Mouse (Mus musculus) heart, embryonic 12.5 days (tissue): ENCODE measurements at regions not wholly inside any gene's neighbourhood (a gene's known extent, or its start where the extent isn't known, plus 50 kb on each side); places are given as distances from the start of the nearest gene placed in this dataset.

Experiments
- ATAC-seq: fragments of 200-750 bp; cut with Nextera tagmentation; 2 replicates; pipeline ENCODE4 v1.8.0; 2017; ENCODE audit warnings: moderate TSS enrichment, moderate library complexity; ENCODE audit not compliant: insufficient number of reproducible peaks, low FRiP score
- H3K27ac ChIP-seq: fragments of 300-500 bp; sonication (generic); 2 replicates; pipeline ENCODE4 v1.5.1; 2016; ENCODE audit warnings: mild to moderate bottlenecking, moderate library complexity; ENCODE audit not compliant: poor library complexity, severe bottlenecking
- H3K27me3 ChIP-seq: fragments of 300-500 bp; sonication (generic); replicated peaks from 2 replicates; pipeline ENCODE4 v1.6.1; 2016; ENCODE audit warnings: mild to moderate bottlenecking, moderate library complexity
- H3K36me3 ChIP-seq: fragments of 300-500 bp; sonication (generic); 2 replicates; pipeline ENCODE4 v1.6.1; 2016; ENCODE audit warnings: mild to moderate bottlenecking, moderate library complexity
- H3K4me1 ChIP-seq: fragments of 300-500 bp; sonication (generic); replicated peaks from 2 replicates; pipeline ENCODE4 v1.6.1; 2016; ENCODE audit warnings: mild to moderate bottlenecking
- H3K4me2 ChIP-seq: fragments of 300-500 bp; sonication (generic); 2 replicates; pipeline ENCODE4 v1.6.1; 2016; ENCODE audit warnings: mild to moderate bottlenecking, moderate library complexity
- H3K4me3 ChIP-seq: fragments of 300-500 bp; sonication (generic); 2 replicates; pipeline ENCODE4 v1.5.1; 2016; ENCODE audit warnings: mild to moderate bottlenecking
- H3K9ac ChIP-seq: fragments of 300-500 bp; sonication (generic); 2 replicates; pipeline ENCODE4 v1.6.1; 2016; ENCODE audit warnings: mild to moderate bottlenecking, moderate library complexity
- H3K9me3 ChIP-seq: fragments of 300-500 bp; sonication (generic); replicated peaks from 2 replicates; pipeline ENCODE4 v1.6.1; 2016; ENCODE audit warnings: mild to moderate bottlenecking, moderate library complexity
- WGBS: fragments of 180-500 bp; shearing (Covaris S2); methylation state at CpG from one replicate; pipeline ENCODE4 v1.1.7; 2016; 5-methylcytosine and 5-hydroxymethylcytosine counted together

GRCm38 (mm10) chr19:32956916-32957558 is 199.7 kb downstream of the Pten start:
- no peak overlapping the region for H3K27ac ChIP-seq
- 1% methylated on average over 13 of the region's 13 CpGs for WGBS
- no peaks in the 10 kb centered on the region for H3K9me3 ChIP-seq
- H3K4me1 ChIP-seq, result peaks cover 7% of the 10 kb centered on the region; the same call in 1 of the 2 replicates
- no peaks in the 10 kb centered on the region for H3K36me3 ChIP-seq
- no peak for ATAC-seq
- peak overlapping the region; percentile 64 for H3K4me2 ChIP-seq
- peak overlapping the region; percentile 29 for H3K4me3 ChIP-seq
- H3K27me3 ChIP-seq, result peaks cover 3% of the 10 kb centered on the region; the same call in 1 of the 2 replicates
- 0 out of 2 replicates have a peak overlapping the region, but pooled peaks have one; percentile 9 for H3K9ac ChIP-seq

- H3K9me3 ChIP-seq, result no peaks in the 10 kb centered on the region
- 82% methylated on average over 4 of the region's 4 CpGs for WGBS
- no peak overlapping the region for H3K9ac ChIP-seq
- no peak overlapping the region for H3K4me3 ChIP-seq
- peaks cover 6% of the 10 kb centered on the region; the same call in 1 of the 2 replicates for H3K4me1 ChIP-seq
- no peak for ATAC-seq
- H3K4me2 ChIP-seq, result no peak overlapping the region
- H3K27ac ChIP-seq, result no peak overlapping the region
- peaks cover 3% of the 10 kb centered on the region; the same call in 1 of the 2 replicates for H3K27me3 ChIP-seq
- H3K36me3 ChIP-seq, result no peaks in the 10 kb centered on the region
Observed at GRCm38 (mm10) chr19:32958276-32958675, 201.0 kb downstream of the Pten start.

- H3K36me3 ChIP-seq, result no peaks in the 10 kb centered on the region
- no peak overlapping the region for H3K4me3 ChIP-seq
- H3K4me1 ChIP-seq, result 0 out of 2 replicates have a peak, but pooled peaks cover 5% of the 10 kb centered on the region
- no peaks in the 10 kb centered on the region for H3K9me3 ChIP-seq
- no peak overlapping the region for H3K4me2 ChIP-seq
- no peak overlapping the region for H3K27ac ChIP-seq
- ATAC-seq, result no peak
- peaks cover 3% of the 10 kb centered on the region; the same call in 1 of the 2 replicates for H3K27me3 ChIP-seq
- 84% methylated on average over 4 of the region's 4 CpGs for WGBS
- no peak overlapping the region for H3K9ac ChIP-seq
Observed at GRCm38 (mm10) chr19:32958791-32959190, 201.5 kb downstream of the Pten start.

GRCm38 (mm10) chr19:32959844-32960195 is 202.5 kb downstream of the Pten start:
- Histone ChIP-seq H3K27me3 (peaks cover 3% of the 10 kb centered on the region; the same call in 1 of the 2 replicates), H3K4me1 (0 out of 2 replicates have a peak, but pooled peaks cover 5% of the 10 kb centered on the region), H3K36me3 (no peaks in the 10 kb centered on the region), H3K9ac (no peak overlapping the region), H3K4me3 (no peak overlapping the region), H3K9me3 (no peaks in the 10 kb centered on the region), H3K27ac (no peak overlapping the region), H3K4me2 (no peak overlapping the region)
- ATAC-seq, result no peak
- 65% methylated on average over 5 of the region's 5 CpGs for WGBS

GRCm38 (mm10) chr19:32960196-32960947 is 203.1 kb downstream of the Pten start:
- no peak overlapping the region for H3K27ac ChIP-seq
- H3K9me3 ChIP-seq, result no peaks in the 10 kb centered on the region
- H3K9ac ChIP-seq, result no peak overlapping the region
- peak; percentile 15; the same call in 1 of the 2 replicates for ATAC-seq
- H3K4me1 ChIP-seq, result 0 out of 2 replicates have a peak, but pooled peaks cover 5% of the 10 kb centered on the region
- no peaks in the 10 kb centered on the region for H3K36me3 ChIP-seq
- no peak overlapping the region for H3K4me3 ChIP-seq
- H3K27me3 ChIP-seq, result peaks cover 3% of the 10 kb centered on the region; the same call in 1 of the 2 replicates
- no peak overlapping the region for H3K4me2 ChIP-seq
- 55% methylated on average over 9 of the region's 9 CpGs for WGBS

- 36% methylated on average over 5 of the region's 5 CpGs for WGBS
- Histone ChIP-seq H3K9ac (no peak overlapping the region), H3K9me3 (no peaks in the 10 kb centered on the region), H3K4me1 (0 out of 2 replicates have a peak, but pooled peaks cover 4% of the 10 kb centered on the region), H3K27ac (no peak overlapping the region), H3K36me3 (no peaks in the 10 kb centered on the region), H3K4me3 (no peak overlapping the region), H3K27me3 (peaks cover 3% of the 10 kb centered on the region; the same call in 1 of the 2 replicates), H3K4me2 (no peak overlapping the region)
- no peak for ATAC-seq
Observed at GRCm38 (mm10) chr19:32961525-32961924, 204.2 kb downstream of the Pten start.

GRCm38 (mm10) chr19:32963983-32964382 is 206.7 kb downstream of the Pten start:
- H3K27ac ChIP-seq, result no peak overlapping the region
- peaks cover 3% of the 10 kb centered on the region; the same call in 1 of the 2 replicates for H3K27me3 ChIP-seq
- no peak overlapping the region for H3K4me2 ChIP-seq
- ATAC-seq, result no peak
- no peaks in the 10 kb centered on the region for H3K9me3 ChIP-seq
- no peak overlapping the region for H3K4me3 ChIP-seq
- no peaks in the 10 kb centered on the region for H3K4me1 ChIP-seq
- H3K9ac ChIP-seq, result no peak overlapping the region
- no peaks in the 10 kb centered on the region for H3K36me3 ChIP-seq
- 38% methylated on average over 1 of the region's 1 CpGs for WGBS

GRCm38 (mm10) chr19:32965488-32965887 is 208.2 kb downstream of the Pten start:
- no peak for ATAC-seq
- Histone ChIP-seq H3K4me3 (no peak overlapping the region), H3K9ac (no peak overlapping the region), H3K4me1 (no peaks in the 10 kb centered on the region), H3K4me2 (no peak overlapping the region), H3K9me3 (no peaks in the 10 kb centered on the region), H3K27me3 (no peaks in the 10 kb centered on the region), H3K27ac (no peak overlapping the region), H3K36me3 (no peaks in the 10 kb centered on the region)
- WGBS, result 69% methylated on average over 2 of the region's 2 CpGs

- H3K9me3 ChIP-seq, result no peaks in the 10 kb centered on the region
- H3K4me2 ChIP-seq, result no peak overlapping the region
- H3K4me3 ChIP-seq, result no peak overlapping the region
- no peak for ATAC-seq
- WGBS, result 78% methylated on average over 7 of the region's 7 CpGs
- H3K9ac ChIP-seq, result no peak overlapping the region
- no peaks in the 10 kb centered on the region for H3K36me3 ChIP-seq
- no peaks in the 10 kb centered on the region for H3K27me3 ChIP-seq
- H3K27ac ChIP-seq, result no peak overlapping the region
- no peaks in the 10 kb centered on the region for H3K4me1 ChIP-seq
Observed at GRCm38 (mm10) chr19:32969213-32969776, 212.0 kb downstream of the Pten start.

GRCm38 (mm10) chr19:32972116-32972515 is 214.8 kb downstream of the Pten start:
- Histone ChIP-seq H3K4me1 (no peaks in the 10 kb centered on the region), H3K4me2 (no peak overlapping the region), H3K9me3 (no peaks in the 10 kb centered on the region), H3K27me3 (no peaks in the 10 kb centered on the region), H3K27ac (no peak overlapping the region), H3K36me3 (no peaks in the 10 kb centered on the region), H3K4me3 (no peak overlapping the region), H3K9ac (no peak overlapping the region)
- ATAC-seq, result no peak
- 74% methylated on average over 6 of the region's 6 CpGs for WGBS

GRCm38 (mm10) chr19:32973130-32973529 is 215.8 kb downstream of the Pten start:
- H3K4me2 ChIP-seq, result no peak overlapping the region
- no peak overlapping the region for H3K9ac ChIP-seq
- no peak for ATAC-seq
- H3K9me3 ChIP-seq, result no peaks in the 10 kb centered on the region
- H3K27ac ChIP-seq, result no peak overlapping the region
- no peaks in the 10 kb centered on the region for H3K36me3 ChIP-seq
- no peaks in the 10 kb centered on the region for H3K4me1 ChIP-seq
- no peak overlapping the region for H3K4me3 ChIP-seq
- WGBS, result 78% methylated on average over 3 of the region's 3 CpGs
- H3K27me3 ChIP-seq, result no peaks in the 10 kb centered on the region
